Mouse (Mus musculus): ENCODE measurements at regions not wholly inside any gene's neighbourhood (a gene's known extent, or its start where the extent isn't known, plus 50 kb on each side); places are given as distances from the start of the nearest gene placed in this dataset.

- Histone ChIP-seq H3K4me1 (replicated peaks; ENCODE audit: control insufficient read depth in 2 of 2, insufficient read depth in 2 of 2, low read length in 1 of 2) (no peaks in the 10 kb centered on the region), H3K36me3 (replicated peaks; ENCODE audit: control insufficient read depth, insufficient read depth, low read depth) (no peaks in the 10 kb centered on the region), H3K9me3 (ENCODE audit: control insufficient read depth, low read length) (no peaks in the 10 kb centered on the region), H3K27me3 (ENCODE audit: control insufficient read depth, insufficient read depth, low read length) (no peaks in the 10 kb centered on the region), H3K27ac (no peak overlapping the region), H3K4me2 (ENCODE audit: low read depth) (no peak overlapping the region), H3K9ac (replicated peaks) (no peak overlapping the region), H3K4me3 (ENCODE audit: insufficient read depth in 1 of 2, low read depth in 2 of 2, low read length in 2 of 2) (no peak overlapping the region)
- TF ChIP-seq CTCF (IDR thresholded peaks at IDR 0.05; ENCODE audit: low read depth), result no peak
- TF ChIP-seq EP300 (IDR thresholded peaks at IDR 0.05; ENCODE audit: low read depth), result no peak
- WGBS (ENCODE audit: insufficient replicate concordance), result 63% methylated on average over 10 of the region's 10 CpGs
- no peak for DNase-seq (ENCODE audit: low read depth in 3 of 3, low spot score in 3 of 3)
- ATAC-seq (ENCODE audit: insufficient read depth), result no peak
These were observed 132.9 kb upstream of the Zfp64 start for GRCm38 (mm10) chr2:169088301-169088700.

GRCm38 (mm10) chr2:169071267-169071666 lies 115.9 kb upstream of the Zfp64 start:
- no peak overlapping the region for H3K4me2 ChIP-seq (ENCODE audit: low read depth)
- ATAC-seq (ENCODE audit: insufficient read depth), result no peak
- no peaks in the 10 kb centered on the region for H3K4me1 ChIP-seq (replicated peaks; ENCODE audit: control insufficient read depth in 2 of 2, insufficient read depth in 2 of 2, low read length in 1 of 2)
- H3K4me3 ChIP-seq (ENCODE audit: insufficient read depth in 1 of 2, low read depth in 2 of 2, low read length in 2 of 2), result no peak overlapping the region
- no peak for TF ChIP-seq EP300 (IDR thresholded peaks at IDR 0.05; ENCODE audit: low read depth)
- no peak for TF ChIP-seq CTCF (IDR thresholded peaks at IDR 0.05; ENCODE audit: low read depth)
- no peak overlapping the region for H3K9ac ChIP-seq (replicated peaks)
- no peak for DNase-seq (ENCODE audit: low read depth in 3 of 3, low spot score in 3 of 3)
- H3K36me3 ChIP-seq (replicated peaks; ENCODE audit: control insufficient read depth, insufficient read depth, low read depth), result no peaks in the 10 kb centered on the region
- H3K27ac ChIP-seq, result no peak overlapping the region
- H3K27me3 ChIP-seq (ENCODE audit: control insufficient read depth, insufficient read depth, low read length), result no peaks in the 10 kb centered on the region
- H3K9me3 ChIP-seq (ENCODE audit: control insufficient read depth, low read length), result no peaks in the 10 kb centered on the region

GRCm38 (mm10) chr2:169065166-169065698 lies 109.8 kb upstream of the Zfp64 start:
- ATAC-seq (ENCODE audit: insufficient read depth), result no peak
- 76% methylated on average over 16 of the region's 16 CpGs for WGBS (ENCODE audit: insufficient replicate concordance)
- no peak overlapping the region for H3K27ac ChIP-seq
- H3K9ac ChIP-seq (replicated peaks), result no peak overlapping the region
- H3K36me3 ChIP-seq (replicated peaks; ENCODE audit: control insufficient read depth, insufficient read depth, low read depth), result no peaks in the 10 kb centered on the region
- no peak for DNase-seq (ENCODE audit: low read depth in 3 of 3, low spot score in 3 of 3)
- H3K4me1 ChIP-seq (replicated peaks; ENCODE audit: control insufficient read depth in 2 of 2, insufficient read depth in 2 of 2, low read length in 1 of 2), result no peaks in the 10 kb centered on the region
- no peak overlapping the region for H3K4me3 ChIP-seq (ENCODE audit: insufficient read depth in 1 of 2, low read depth in 2 of 2, low read length in 2 of 2)
- no peak for TF ChIP-seq EP300 (IDR thresholded peaks at IDR 0.05; ENCODE audit: low read depth)
- TF ChIP-seq CTCF (IDR thresholded peaks at IDR 0.05; ENCODE audit: low read depth), result no peak
- no peaks in the 10 kb centered on the region for H3K9me3 ChIP-seq (ENCODE audit: control insufficient read depth, low read length)
- no peak overlapping the region for H3K4me2 ChIP-seq (ENCODE audit: low read depth)
- no peaks in the 10 kb centered on the region for H3K27me3 ChIP-seq (ENCODE audit: control insufficient read depth, insufficient read depth, low read length)

- WGBS (ENCODE audit: insufficient replicate concordance), result 5% methylated on average over 11 of the region's 11 CpGs
- DNase-seq (ENCODE audit: low read depth in 3 of 3, low spot score in 3 of 3) (peak; percentile 6 to 19 (median 13)), ATAC-seq (ENCODE audit: insufficient read depth) (no peak)
- Histone ChIP-seq H3K4me2 (ENCODE audit: low read depth) (no peak overlapping the region), H3K27ac (no peak overlapping the region), H3K36me3 (replicated peaks; ENCODE audit: control insufficient read depth, insufficient read depth, low read depth) (no peaks in the 10 kb centered on the region), H3K9ac (replicated peaks) (no peak overlapping the region), H3K4me3 (ENCODE audit: insufficient read depth in 1 of 2, low read depth in 2 of 2, low read length in 2 of 2) (no peak overlapping the region), H3K9me3 (ENCODE audit: control insufficient read depth, low read length) (no peaks in the 10 kb centered on the region), H3K4me1 (replicated peaks; ENCODE audit: control insufficient read depth in 2 of 2, insufficient read depth in 2 of 2, low read length in 1 of 2) (no peaks in the 10 kb centered on the region), H3K27me3 (ENCODE audit: control insufficient read depth, insufficient read depth, low read length) (no peaks in the 10 kb centered on the region)
- TF ChIP-seq CTCF (IDR thresholded peaks at IDR 0.05; ENCODE audit: low read depth) (peak; percentile 70), EP300 (IDR thresholded peaks at IDR 0.05; ENCODE audit: low read depth) (no peak)
These were observed 106.1 kb upstream of the Zfp64 start for GRCm38 (mm10) chr2:169061520-169061919.

- no peaks in the 10 kb centered on the region for H3K36me3 ChIP-seq (replicated peaks; ENCODE audit: control insufficient read depth, insufficient read depth, low read depth)
- 47% methylated on average over 13 of the region's 13 CpGs for WGBS (ENCODE audit: insufficient replicate concordance)
- H3K4me3 ChIP-seq (ENCODE audit: insufficient read depth in 1 of 2, low read depth in 2 of 2, low read length in 2 of 2), result no peak overlapping the region
- ATAC-seq (ENCODE audit: insufficient read depth) (no peak), DNase-seq (ENCODE audit: low read depth in 3 of 3, low spot score in 3 of 3) (no peak)
- H3K27ac ChIP-seq, result no peak overlapping the region
- no peaks in the 10 kb centered on the region for H3K27me3 ChIP-seq (ENCODE audit: control insufficient read depth, insufficient read depth, low read length)
- H3K9me3 ChIP-seq (ENCODE audit: control insufficient read depth, low read length), result no peaks in the 10 kb centered on the region
- TF ChIP-seq CTCF (IDR thresholded peaks at IDR 0.05; ENCODE audit: low read depth) (no peak), EP300 (IDR thresholded peaks at IDR 0.05; ENCODE audit: low read depth) (no peak)
- H3K4me2 ChIP-seq (ENCODE audit: low read depth), result no peak overlapping the region
- H3K9ac ChIP-seq (replicated peaks), result no peak overlapping the region
- no peaks in the 10 kb centered on the region for H3K4me1 ChIP-seq (replicated peaks; ENCODE audit: control insufficient read depth in 2 of 2, insufficient read depth in 2 of 2, low read length in 1 of 2)
These were observed 105.1 kb upstream of the Zfp64 start for GRCm38 (mm10) chr2:169060495-169060894.
